Mouse (Mus musculus) liver, embryonic 14.5 days (tissue): ENCODE results near the gene Arid3a. TPM values are rescaled to one million over a fixed set of nuclear protein-coding genes. Genes with fewer than 3 reads are reported as not detected.

Experiments used
- ATAC-seq: fragments of 200-750 bp; cut with Nextera tagmentation; 2 replicates; pipeline ENCODE4 v1.8.0; 2017; ENCODE audit warnings: moderate number of reproducible peaks, mild to moderate bottlenecking, moderate library complexity; ENCODE audit not compliant: insufficient read depth
- DNase-seq, 3 experiments: peaks; one replicate each; pipeline ENCODE4 v3.0.0-alpha.2; 2012 to 2013; ENCODE audit warnings: low read depth in 3 of 3, low spot score in 3 of 3
- H3K27ac ChIP-seq: fragments of 300-500 bp; sonication (generic); 2 replicates; pipeline ENCODE4 v1.5.1; 2014; ENCODE audit warnings: moderate library complexity, mild to moderate bottlenecking, control low read depth, inconsistent platforms
- H3K27me3 ChIP-seq: fragments of 300-500 bp; sonication (generic); 2 replicates; pipeline ENCODE4 v1.6.1; 2014; ENCODE audit warnings: mild to moderate bottlenecking, low read length, moderate library complexity; ENCODE audit not compliant: control insufficient read depth, insufficient read depth
- H3K36me3 ChIP-seq: fragments of 300-500 bp; sonication (generic); replicated peaks from 2 replicates; pipeline ENCODE4 v1.6.1; 2014; ENCODE audit warnings: low read depth; ENCODE audit not compliant: control insufficient read depth, insufficient read depth
- H3K4me1 ChIP-seq, 2 experiments: fragments of 200-500 bp in 1 of 2; fragments of 300-500 bp in 1 of 2; sonication (generic) in 1 of 2; replicated peaks; 2 replicates each; pipeline ENCODE4 v1.6.1; 2012 to 2014; ENCODE audit warnings: antibody characterized with exemption in 1 of 2, inconsistent platforms in 1 of 2, low read length in 1 of 2; ENCODE audit not compliant: control insufficient read depth in 2 of 2, insufficient read depth in 2 of 2
- H3K4me2 ChIP-seq: fragments of 300-500 bp; sonication (generic); 2 replicates; pipeline ENCODE4 v1.6.1; 2014; ENCODE audit warnings: low read depth, mild to moderate bottlenecking, control low read depth, moderate library complexity
- H3K4me3 ChIP-seq, 2 experiments: fragments of 200-500 bp in 1 of 2; fragments of 300-500 bp in 1 of 2; sonication (generic) in 1 of 2; 2 replicates each; pipeline ENCODE4 v1.5.1; 2012 to 2014; ENCODE audit warnings: low read depth in 2 of 2, low read length in 2 of 2, mild to moderate bottlenecking in 2 of 2, control low read depth in 1 of 2, inconsistent platforms in 1 of 2, moderate library complexity in 1 of 2; ENCODE audit not compliant: insufficient read depth in 1 of 2
- H3K9ac ChIP-seq: fragments of 300-500 bp; sonication (generic); replicated peaks from 2 replicates; pipeline ENCODE4 v1.6.1; 2014; ENCODE audit warnings: mild to moderate bottlenecking, control low read depth, moderate library complexity
- H3K9me3 ChIP-seq: fragments of 300-500 bp; sonication (generic); 2 replicates; pipeline ENCODE4 v1.6.1; 2016; ENCODE audit warnings: low read length, mixed read lengths; ENCODE audit not compliant: control insufficient read depth
- CTCF ChIP-seq: IDR thresholded peaks from 2 replicates; pipeline ENCODE4 v1.5.1; 2016; ENCODE audit warnings: antibody characterized with exemption, low read depth, control low read depth
- EP300 ChIP-seq: IDR thresholded peaks from 2 replicates; pipeline ENCODE4 v1.6.1; 2016; ENCODE audit warnings: antibody characterized with exemption, low read depth
- WGBS: fragments of 180-500 bp; shearing (Covaris S2); extraction: QIAGEN DNeasy Blood & Tissue Kit; methylation state at CpG from one replicate; pipeline ENCODE4 v1.1.7; 2014; ENCODE audit not compliant: insufficient replicate concordance; 5-methylcytosine and 5-hydroxymethylcytosine counted together
- polyA plus RNA-seq, 2 experiments: library from polyadenylated mRNA; depleted of rRNA in 1 of 2; stranded (reverse) in 1 of 2; unstranded in 1 of 2; fragments of >200 nt; fragmentation: Nextera tagmentation in 1 of 2; extraction: Ambion mirVana in 1 of 2; gene quantifications; 2 replicates each; pipeline versions ENCODE4 v1.2.1 to v1.2.3; 2012 to 2014

Gene Arid3a
- polyA plus RNA-seq, 2 experiments = 3.9 to 5.5 TPM

GRCm38 (mm10) chr10:79917532-79918100, 9.2 kb upstream of the Arid3a start:
- no peak for ATAC-seq
- Histone ChIP-seq H3K4me2 (peak overlapping the region; percentile 94), H3K27ac (no peak overlapping the region), H3K4me3 (peak overlapping the region in 1 of 2 experiments; percentile 69; a peak in 1 of 4 replicates), H3K27me3 (peaks cover 49% of the 10 kb centered on the region), H3K4me1 (peaks cover 23 to 29% of the 10 kb centered on the region in 2 experiments), H3K36me3 (no peaks in the 10 kb centered on the region), H3K9ac (peak overlapping the region; percentile 83; the same call in 1 of the 2 replicates), H3K9me3 (no peaks in the 10 kb centered on the region)
- 67% methylated on average over 5 of the region's 5 CpGs for WGBS
- TF ChIP-seq CTCF (no peak), EP300 (no peak)
- no peak for DNase-seq

- 16% methylated on average over 35 of the region's 35 CpGs for WGBS
These were observed 8.4 kb upstream of the Arid3a start for GRCm38 (mm10) chr10:79918231-79919078.

DNA sequence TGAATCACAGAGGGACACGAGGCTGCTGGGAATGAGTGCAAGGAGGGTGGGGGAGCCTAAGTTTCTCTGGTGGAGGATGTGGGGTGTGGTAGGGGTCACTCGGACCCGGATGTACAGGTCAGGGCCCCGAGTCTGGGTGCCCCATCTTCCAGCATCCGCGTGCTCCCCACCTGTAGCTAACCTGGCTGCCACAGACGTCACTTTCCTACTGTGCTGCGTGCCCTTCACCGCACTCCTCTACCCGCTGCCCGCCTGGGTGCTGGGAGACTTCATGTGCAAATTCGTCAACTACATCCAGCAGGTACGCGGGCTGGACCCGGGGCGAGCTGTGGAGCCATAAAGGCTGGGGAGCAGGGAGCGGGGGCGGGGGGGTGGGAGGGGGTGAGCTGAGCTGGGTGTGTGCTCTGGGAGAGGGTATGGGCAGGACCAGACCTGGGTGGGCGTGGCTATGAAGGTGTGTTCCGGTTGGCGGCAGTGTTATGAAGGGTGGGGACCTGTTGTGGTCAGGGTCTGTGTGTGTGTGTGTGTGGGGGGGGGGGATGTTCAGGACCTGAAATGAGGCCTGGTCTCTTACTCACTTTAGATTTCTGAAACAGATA, 7.5 kb upstream of the Arid3a start:
- H3K27me3 ChIP-seq = peaks cover 49% of the 10 kb centered on the region
- no peaks in the 10 kb centered on the region for H3K9me3 ChIP-seq
- ATAC-seq = no peak
- DNase-seq = no peak
- H3K9ac ChIP-seq = no peak overlapping the region
- TF ChIP-seq EP300 (no peak), CTCF (no peak)
- 12% methylated on average over 21 of the region's 21 CpGs for WGBS
- no peaks in the 10 kb centered on the region for H3K36me3 ChIP-seq
- H3K4me2 ChIP-seq = no peak overlapping the region
- no peak overlapping the region for H3K27ac ChIP-seq
- no peak overlapping the region for H3K4me3 ChIP-seq
- H3K4me1 ChIP-seq = peaks cover 14 to 22% of the 10 kb centered on the region in 2 experiments

More at GRCm38 (mm10) chr10:79918231-79919078, 8.4 kb upstream of the Arid3a start:
- TF ChIP-seq EP300 (no peak), CTCF (no peak)
- DNase-seq (no peak), ATAC-seq (no peak)
- Histone ChIP-seq H3K4me1 (peaks cover 23 to 29% of the 10 kb centered on the region in 2 experiments), H3K9ac (no peak overlapping the region), H3K27ac (no peak overlapping the region), H3K27me3 (peaks cover 49% of the 10 kb centered on the region), H3K4me3 (no peak overlapping the region), H3K4me2 (peak overlapping the region; percentile 20; the same call in 1 of the 2 replicates), H3K36me3 (no peaks in the 10 kb centered on the region), H3K9me3 (no peaks in the 10 kb centered on the region)

DNA sequence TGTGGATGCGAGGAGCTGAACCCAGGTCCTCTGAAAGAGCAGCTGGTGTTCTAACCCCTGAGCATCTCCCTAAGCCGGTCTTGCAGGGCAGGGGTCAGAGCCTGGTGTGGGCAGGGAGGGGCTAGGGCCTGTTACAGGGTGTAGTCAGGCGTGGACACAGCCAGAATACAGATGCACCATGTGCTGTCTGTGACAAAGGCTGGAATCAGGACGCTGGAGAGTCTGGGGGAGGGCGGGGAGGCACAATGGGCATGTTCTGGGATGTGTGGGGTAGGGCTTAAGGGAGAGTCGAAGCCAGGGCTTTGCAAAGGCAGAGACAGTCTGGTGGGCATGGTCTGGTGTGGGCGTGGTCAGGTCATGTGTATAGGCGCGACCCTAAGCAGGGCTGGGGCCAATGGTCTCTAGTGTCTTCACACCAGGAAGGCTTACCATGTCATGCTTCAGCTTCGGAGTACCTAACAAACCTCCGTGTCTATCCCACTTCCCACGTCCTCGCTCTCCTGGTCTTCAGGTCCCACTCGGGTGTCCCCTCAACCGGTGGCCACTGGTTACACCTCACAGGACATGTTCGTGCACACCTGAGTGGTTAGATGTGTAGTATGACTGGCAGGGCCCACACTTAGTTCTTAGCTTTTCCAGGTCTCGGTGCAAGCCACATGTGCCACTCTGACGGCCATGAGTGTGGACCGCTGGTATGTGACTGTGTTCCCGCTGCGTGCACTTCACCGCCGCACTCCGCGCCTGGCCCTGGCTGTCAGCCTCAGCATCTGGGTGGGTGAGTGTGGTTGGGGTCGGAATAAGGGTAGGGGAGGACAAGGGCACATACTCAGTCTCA, 6.6 kb upstream of the Arid3a start:
- H3K9me3 ChIP-seq = no peaks in the 10 kb centered on the region
- no peak for TF ChIP-seq CTCF
- no peak for TF ChIP-seq EP300
- H3K4me2 ChIP-seq = no peak overlapping the region
- 28% methylated on average over 26 of the region's 26 CpGs for WGBS
- peaks cover 49% of the 10 kb centered on the region for H3K27me3 ChIP-seq
- no peak for DNase-seq
- ATAC-seq = no peak
- peaks cover 5 to 14% of the 10 kb centered on the region in 2 experiments for H3K4me1 ChIP-seq
- no peaks in the 10 kb centered on the region for H3K36me3 ChIP-seq
- no peak overlapping the region for H3K27ac ChIP-seq
- no peak overlapping the region for H3K4me3 ChIP-seq
- no peak overlapping the region for H3K9ac ChIP-seq
